Mouse (Mus musculus) kidney, adult 2 months (tissue): Measurements from ENCODE around the gene Pced1a.

Experiments
- CTCF ChIP-seq: fragments of 200-500 bp; conservative IDR thresholded peaks from 2 replicates; pipeline ENCODE4 v1.5.1; 2011; ENCODE audit warnings: low read depth, mild to moderate bottlenecking, control low read depth, low read length, moderate library complexity, mixed read lengths; ENCODE audit not compliant: insufficient read depth, insufficient read length
- POLR2A ChIP-seq: fragments of 200-500 bp; IDR thresholded peaks from one replicate; pipeline ENCODE4 v1.6.1; 2011; ENCODE audit warnings: low read depth, low read length, control low read depth

GRCm38 (mm10) chr2:130459576-130459975 is 35.1 kb upstream of the Pced1a start:
- TF ChIP-seq CTCF (no peak), POLR2A (no peak)
